Mouse (Mus musculus): Measurements from ENCODE around the gene Khsrp. TPM values are rescaled to one million over a fixed set of nuclear protein-coding genes. Genes with fewer than 3 reads are reported as not detected.

Gene Khsrp
- total RNA-seq, 4 experiments from 2014 or later: 105 to 118 (median 111) TPM

DNA sequence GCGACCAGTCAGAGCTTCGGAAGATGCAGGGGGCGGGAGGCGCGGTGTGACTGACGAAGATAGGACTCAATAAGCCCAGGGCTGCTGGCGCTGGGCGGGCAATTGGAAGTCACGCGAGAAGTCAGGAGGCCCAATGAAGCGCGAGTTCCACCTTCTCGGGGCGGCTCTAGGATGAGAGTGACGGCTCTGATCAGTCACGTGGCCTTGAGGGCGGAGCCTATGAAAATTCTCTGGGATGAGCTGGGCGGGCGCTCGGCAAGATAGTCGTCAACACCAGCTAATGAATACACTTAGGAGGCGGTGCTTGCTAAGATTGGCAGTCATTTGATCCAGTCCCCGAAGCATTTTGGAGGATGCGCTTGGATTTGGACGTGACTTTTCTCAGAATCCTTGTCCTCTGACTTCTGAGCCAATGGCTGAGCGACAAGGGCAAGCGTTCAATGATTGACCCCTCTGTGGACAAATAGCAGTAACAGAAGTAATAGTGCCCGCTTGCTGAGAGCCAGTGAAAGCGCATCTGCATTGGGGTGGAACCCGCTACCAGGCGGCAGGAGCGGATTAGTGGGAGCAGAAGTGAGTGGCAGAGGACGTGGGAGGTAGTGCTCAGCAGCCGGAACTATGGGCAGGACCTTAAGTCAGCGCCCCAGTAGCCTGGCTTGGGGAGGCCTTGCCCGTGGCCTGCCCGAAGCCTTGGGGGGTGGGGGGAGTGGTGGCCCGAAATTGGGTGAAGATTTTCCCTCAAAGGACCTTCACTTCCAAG, 519 bp upstream of the Khsrp start:
- DNase-seq (ENCODE audit: low spot score in 2 of 2): peak; percentile 100

DNA sequence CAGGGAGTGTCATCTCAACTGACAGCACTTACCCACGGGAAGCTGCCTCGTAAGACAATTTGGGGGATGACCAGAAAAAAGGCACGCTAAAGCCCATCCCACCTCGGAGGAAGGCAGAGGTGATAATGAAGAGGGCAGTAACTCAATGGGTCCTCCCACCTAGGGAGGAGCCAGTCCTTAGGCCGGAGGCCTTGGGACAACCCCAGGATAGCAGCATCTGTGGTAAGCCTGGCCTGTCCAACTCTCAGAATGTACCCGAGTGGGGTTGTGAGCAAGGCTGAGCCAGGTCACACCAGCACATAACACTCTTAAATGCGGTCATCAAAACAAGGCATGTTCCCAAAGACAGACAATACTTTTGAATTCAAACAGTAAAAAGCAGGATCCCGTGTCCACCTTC, 1.6 kb downstream of the Khsrp start:
- DNase-seq (ENCODE audit: low spot score in 2 of 2): no peak

DNA sequence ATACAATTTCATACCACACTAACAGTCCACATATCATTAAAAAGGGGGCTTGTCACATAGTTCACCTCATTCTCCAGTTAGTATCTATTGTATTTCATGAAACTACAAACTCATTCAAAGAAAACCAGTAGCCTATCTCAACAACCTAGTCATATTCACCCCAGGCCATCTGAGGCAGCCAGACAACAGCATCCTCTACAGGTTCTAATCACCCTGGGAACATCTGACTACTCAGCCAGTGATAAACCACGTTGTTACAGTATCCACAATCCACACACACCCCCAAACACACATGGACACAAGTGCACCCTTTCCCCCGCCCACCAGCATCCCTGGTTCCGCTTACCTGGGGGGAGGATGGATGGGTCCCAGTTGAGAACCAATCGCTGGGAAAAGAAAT, 3.9 kb downstream of the Khsrp start:
- DNase-seq (ENCODE audit: low spot score in 2 of 2): no peak

DNA sequence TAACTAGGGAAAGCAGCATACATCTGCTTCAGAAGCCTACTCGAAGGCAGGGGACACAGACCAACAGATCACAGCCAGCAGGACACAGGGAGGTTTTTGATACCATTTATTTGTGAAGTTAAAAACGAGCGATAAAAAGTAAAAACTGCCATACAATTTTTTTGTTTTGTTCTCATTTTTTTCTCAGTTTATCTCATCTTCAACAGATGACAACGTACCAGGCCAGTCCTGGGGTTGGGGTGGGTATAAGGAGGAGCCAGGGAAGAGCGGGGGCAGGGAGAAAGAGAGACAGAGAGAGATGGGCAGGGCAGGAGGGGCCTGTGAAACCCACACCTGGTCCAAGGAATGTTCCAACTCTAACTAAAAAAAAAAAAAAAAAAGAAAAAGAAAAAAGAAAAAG, 10.4 kb downstream of the Khsrp start:
- DNase-seq (ENCODE audit: low spot score in 2 of 2): no peak

DNA sequence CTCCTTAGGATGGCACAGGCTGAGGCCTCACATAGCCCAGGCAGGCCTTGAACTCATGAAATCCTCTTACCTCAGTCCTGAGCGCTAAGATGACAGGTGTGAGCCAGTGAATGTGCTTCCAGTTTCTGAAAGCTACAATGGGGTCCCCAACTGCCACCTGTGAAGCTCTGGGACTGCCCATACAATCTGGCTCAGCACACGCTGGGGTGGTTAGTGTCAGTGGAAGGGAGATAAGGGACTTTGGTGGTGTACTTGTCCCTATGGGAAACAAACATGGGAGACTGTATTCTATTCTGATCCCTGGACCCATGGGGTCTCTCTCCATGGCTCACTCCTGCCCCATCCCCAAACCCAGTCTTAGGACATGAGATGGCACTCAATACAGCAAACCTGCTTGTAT, 11.6 kb downstream of the Khsrp start:
- DNase-seq (ENCODE audit: low spot score in 2 of 2): no peak

DNA sequence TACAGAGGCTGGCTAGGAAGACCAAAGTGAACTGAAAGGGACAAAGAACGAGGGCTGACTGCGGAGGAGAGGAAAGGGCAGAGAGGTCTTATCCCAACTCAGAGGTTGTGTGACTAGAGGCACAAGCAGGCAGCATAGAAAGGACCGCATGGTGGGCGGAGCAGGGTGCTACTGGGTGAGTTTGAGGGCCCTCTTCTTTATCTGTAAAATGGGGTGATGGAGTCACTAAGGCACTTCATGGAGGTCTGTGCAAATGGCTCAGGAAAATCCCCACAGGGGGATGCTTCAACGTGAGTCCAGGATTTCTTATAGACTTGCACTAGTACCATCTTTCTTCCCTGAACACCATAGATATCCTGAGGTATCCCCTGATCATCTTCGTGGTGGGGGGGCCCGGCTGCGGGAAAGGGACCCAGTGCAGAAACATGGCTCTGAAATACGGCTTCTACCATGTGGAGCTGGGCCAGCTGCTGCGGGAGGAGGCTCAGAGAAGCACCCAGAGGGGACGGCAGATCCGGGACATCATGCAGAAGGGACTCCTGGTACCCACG, 19.0 kb downstream of the Khsrp start:
- DNase-seq (ENCODE audit: low spot score in 2 of 2): no peak

DNA sequence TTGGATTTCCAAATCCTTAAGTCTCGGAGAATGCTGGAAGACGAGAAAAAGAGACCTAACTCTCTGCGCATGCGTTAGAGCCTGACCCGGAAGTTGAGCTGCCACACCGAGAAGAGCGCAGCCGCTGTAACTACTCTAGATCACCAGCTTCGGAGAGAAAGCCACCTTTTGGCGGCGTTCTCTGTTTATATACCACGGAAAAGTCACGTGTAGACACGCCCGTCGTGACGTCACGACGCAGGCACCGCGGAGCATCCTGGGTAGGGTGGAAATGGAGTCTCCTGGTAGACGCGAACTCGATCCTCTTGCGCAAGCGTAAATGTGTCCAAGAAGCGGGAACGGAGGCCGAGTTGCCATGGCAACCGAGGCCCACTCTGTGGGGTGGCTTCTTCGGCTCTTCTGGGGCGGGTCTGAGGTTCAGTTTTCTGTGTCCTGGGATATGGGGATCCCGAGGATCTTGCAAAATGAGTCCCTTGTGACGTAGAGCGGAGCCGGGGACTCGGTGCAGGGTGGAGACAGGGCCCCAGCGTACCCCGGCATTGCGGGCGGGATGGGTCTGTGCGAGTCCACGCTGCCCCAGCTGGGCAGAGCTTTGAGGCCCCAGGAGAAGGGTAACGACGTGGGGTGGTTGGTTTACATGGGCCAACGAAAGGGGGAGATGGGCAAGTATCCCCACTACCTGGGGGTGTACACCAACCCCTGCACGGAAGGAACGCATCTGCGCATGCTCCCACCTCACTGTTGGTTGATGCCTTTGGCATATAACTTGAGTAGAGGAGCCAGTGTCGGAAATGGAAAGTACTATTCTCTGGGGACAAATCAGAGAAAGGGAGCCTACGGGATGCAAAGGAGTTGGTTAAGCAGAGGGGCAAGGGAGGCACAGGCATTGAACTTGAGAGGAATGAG, 19.8 kb downstream of the Khsrp start, which contains the start of the genes Gtf2f1 and Gm17949:
Gene Gtf2f1 (minus strand): TSS at position 53 of the 906 bp plus-strand sequence.
Gene Gm17949 (plus strand): TSS at position 234 of the 906 bp plus-strand sequence.
- DNase-seq (ENCODE audit: low spot score in 2 of 2): peak; percentile 95 to 96

DNA sequence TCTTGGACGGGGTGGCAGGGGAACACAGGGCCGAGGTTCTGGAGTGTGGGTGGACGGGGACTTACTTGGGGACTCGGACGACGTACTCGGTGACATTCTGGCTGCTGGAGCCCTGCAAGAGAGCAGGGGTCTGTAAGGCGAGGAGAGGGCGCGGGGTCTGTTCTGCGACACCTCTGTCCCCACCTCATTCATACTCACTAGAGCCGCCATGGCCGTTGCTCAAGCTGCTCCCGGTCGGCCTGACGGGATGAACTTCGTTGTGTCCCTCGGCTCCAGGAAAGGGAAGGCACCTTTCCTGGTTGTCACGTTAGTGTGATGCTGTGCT, 20.4 kb downstream of the Khsrp start:
- no peak for DNase-seq (ENCODE audit: low spot score in 2 of 2)

DNA sequence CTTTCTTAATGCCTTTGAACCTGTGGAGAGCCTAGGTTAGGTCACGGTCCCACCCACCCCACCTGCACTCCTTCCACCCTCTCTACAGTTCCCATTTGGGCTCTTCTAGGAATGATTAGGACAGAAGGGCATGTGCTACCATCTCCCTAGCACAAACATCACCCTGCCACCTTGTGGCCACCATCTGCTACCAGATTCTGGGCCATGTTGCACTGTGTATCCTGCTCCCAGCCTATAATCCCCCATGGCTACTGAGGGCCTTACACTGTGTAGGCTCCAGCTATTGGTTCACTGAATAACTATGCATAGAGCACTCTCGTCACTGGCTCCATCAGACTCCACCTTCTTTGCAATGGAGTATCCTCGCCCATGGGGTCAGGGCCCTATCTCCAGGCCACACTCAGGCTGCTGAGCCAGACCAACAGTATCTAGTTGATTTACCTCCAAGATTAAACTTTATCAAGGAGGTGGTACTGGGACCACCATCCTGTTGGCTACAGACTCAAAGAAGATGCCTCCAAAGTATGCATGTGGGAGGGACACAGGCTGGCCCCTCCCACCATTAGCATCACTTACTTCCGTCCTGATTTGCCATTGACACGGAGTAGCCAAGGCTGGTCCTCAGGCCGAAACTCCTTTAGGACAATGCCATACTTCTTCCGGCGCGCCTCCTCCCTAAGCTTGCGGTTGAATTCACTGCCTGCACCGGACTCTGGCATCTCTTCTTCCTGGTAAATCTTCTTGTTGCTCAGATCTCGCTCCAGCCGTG, 24.0 kb downstream of the Khsrp start:
- DNase-seq (ENCODE audit: low spot score in 2 of 2): no peak

DNA sequence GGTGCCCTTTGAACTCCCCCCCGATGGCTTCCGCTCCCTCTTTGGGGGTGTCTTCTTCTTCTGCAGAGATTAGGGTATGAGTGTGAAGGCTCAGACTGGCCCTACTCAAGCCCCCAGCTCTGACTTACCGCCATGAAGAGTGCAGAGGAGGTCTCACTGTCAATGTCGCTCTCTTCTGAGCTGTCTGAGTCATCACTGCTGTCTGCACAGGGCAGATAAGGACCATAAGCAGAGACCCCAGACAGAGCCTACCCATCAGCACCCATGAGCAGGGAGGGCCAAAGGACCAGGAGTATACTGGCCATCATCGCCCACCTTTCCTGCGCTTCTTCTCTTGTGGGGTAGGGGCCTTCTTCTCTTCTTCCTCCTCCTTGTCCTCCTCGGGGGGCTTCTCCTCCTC, 27.3 kb downstream of the Khsrp start:
- no peak for DNase-seq (ENCODE audit: low spot score in 2 of 2)

DNA sequence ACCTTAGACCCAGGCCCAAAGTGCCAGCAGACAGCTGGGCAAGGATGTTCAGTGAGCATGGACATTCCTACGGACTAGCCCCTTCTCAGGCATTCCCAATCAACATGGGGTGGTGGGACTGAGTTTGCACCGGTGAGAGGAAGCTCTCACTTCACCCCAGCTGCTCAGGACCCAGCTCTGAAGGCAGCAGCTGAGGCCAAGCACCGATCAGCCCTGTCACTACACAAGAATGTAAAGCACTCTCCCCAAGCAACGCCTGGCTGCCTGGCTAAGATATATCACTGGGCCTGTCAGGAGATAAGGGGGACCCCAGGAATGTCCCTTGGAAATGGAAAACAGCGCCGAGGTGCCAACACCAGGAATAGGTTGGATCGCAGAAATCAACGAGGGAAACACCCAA, 30.1 kb downstream of the Khsrp start:
- no peak for DNase-seq (ENCODE audit: low spot score in 2 of 2)

DNA sequence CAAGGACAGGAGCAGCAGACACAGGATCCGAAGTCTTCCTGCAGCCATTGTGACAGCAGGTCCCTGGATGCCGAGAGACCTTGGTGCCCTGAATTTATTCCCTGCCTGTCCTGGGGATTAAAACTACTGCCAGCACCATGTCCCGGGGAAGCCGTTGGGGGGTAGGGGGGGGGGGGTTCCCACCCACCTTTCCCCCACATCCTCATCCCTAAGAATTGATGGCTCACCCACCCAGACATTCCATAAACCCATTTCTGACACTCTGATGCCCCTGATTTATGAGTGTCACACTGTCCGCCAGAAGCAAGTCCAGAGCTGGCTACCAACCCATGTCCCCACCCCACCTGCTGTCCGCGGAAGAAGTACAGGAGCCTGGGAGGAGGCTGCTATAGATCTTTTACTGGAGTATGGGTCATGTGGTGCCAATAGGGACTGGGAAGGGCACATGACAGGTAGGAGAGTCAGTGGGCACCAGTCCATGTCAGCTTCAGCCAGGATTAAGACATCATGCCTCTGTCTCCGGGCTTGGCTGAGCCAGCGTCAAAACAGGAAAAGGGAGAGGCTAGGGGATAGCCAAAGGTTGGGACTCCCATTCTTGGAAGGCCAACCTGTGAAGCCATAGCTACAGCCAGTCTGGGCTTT, 31.2 kb downstream of the Khsrp start, which contains the start of gene Pspn:
Gene Pspn (minus strand): TSS at position 51 of the 642 bp plus-strand sequence.
- no peak for DNase-seq (ENCODE audit: low spot score in 2 of 2)

DNA sequence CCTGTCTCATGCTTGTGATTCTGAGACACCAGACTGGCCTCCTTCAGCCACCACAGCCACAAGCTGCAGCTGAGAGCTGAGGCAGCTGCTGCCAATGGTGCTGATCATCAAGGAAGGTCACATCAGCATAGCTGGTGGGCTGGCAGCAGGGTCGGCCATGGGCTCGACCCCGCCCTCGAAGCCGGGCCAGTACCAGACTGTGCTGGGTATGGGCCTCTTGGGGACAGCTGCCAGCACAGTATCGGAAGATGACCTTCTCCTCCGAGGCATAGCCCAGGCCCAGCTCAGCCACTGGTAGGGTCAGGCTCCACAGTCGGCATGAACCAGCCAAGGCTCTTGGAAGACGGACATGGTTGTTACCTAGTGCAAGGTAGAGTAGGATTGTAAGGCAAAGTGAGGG, 31.9 kb downstream of the Khsrp start:
- no peak for DNase-seq (ENCODE audit: low spot score in 2 of 2)

DNA sequence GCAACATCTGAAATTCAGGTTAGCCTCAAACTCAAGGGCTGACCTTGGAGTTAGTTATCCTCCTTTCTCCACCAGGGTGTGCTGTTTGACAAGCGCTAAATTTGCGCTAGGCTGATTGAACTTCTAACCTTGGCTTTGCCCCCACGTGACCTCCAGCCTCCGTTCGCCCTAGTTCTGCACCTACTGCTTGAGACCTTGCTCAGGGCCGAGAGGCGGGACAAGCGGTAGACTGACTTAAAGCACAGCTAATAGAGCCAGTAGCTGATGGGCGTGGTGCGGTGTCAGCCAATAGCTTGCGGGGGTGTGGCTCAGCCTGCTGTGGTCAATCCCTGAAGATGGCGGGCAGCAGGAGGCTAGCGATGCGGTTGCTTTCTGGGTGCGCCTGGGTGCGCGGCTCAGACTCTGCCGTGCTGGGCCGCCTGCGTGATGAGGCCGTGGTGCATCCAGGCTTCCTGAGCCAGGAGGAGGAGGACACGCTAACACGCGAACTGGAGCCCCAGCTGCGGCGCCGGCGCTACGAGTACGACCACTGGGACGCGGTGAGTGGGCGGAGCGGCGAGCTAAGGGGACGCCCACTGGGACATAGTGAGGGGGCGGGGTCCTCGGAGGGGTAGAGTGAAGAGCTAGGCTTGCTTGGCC, 34.2 kb downstream of the Khsrp start, which contains the start of gene Alkbh7:
Gene Alkbh7 (plus strand): TSS at position 311 of the 639 bp plus-strand sequence.
- DNase-seq (ENCODE audit: low spot score in 2 of 2): peak; percentile 95 to 96

DNA sequence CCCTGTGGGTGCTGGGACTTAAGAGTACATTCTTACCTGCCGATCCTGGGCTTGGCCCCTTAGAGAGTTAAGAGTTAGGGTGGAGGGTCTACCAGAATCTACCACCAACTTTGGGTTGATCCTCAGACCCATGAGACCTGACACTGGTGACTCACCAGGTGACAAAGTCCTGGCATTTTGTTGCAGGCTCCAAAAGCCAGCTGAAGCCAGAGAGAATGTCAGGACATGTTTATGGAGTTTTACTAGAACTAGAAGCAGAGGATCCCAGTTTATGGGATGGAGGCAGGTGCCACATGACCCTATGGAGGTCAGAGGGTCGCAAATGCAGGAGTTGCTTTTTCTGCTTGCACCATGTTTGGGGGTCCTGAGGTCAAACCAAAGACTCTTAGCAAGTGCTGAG, 34.8 kb downstream of the Khsrp start:
- no peak for DNase-seq (ENCODE audit: low spot score in 2 of 2)

DNA sequence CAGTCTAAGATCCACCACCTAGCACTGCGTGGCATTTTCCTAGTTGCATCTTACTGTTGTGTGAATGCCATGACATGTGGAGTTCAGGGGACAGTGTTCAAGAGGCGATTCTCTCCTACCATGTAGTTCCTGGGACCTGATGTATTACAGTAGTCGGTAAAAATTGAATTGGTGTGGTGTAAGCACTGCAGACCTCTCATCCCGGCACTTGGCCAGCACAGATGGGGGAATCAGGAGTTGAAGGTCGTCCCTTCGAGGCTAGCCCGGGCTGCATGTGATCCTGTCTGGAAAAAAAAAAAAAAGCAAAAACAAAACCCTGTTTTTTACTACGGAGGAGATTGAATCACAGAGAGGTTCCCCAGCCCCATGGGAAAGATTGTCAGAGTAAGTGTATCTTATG, 36.3 kb downstream of the Khsrp start:
- no peak for DNase-seq (ENCODE audit: low spot score in 2 of 2)

DNA sequence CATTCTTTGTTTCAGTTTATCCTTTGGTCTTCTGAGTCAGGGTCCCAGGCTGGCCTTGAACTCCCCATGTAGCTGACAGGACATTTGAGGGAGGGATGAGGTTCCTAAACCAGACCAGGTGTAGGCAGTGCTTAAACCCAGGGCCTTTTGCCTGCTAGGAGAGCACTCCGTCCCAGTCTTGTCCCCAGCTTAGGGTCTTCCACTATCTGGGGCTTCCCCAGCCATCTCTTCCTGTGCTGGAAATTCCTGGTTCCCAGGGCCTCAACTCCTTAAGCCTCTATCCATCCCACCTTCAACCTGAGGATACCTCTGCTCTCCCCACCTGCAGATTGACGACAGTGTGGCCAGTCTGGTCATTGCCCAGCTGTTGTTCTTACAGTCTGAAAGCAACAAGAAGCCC, 40.4 kb downstream of the Khsrp start:
- no peak for DNase-seq (ENCODE audit: low spot score in 2 of 2)

DNA sequence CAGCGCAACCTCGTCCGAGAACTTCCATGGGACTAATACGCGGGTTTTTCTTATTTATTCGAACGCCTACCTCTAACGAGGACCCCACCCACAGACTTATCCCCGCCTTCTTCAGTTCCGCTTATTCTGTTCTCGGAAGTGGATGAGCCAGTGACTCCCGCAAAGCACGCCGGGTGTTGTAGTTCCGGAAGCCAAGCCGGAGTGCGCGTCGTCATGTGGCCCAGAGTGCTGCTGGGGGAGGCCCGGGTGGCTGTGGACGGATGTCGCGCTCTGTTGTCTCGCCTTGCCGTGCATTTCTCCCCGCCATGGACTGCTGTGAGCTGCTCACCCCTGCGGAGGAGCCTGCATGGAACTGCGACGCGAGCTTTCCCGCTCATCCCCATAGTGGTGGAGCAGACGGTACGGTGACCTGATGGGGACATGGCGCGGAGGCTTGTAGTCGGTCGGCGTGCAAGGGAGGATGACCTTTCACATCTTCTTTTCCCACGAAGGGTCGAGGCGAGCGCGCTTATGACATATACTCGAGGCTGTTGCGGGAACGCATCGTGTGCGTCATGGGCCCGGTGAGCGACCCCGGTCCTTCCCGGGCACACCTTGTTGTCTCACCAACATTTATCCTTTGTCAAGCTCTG, 41.1 kb downstream of the Khsrp start, which contains the start of gene Clpp:
Gene Clpp (plus strand): TSS at position 191 of the 632 bp plus-strand sequence.
- DNase-seq (ENCODE audit: low spot score in 2 of 2): peak; percentile 94 to 95

DNA sequence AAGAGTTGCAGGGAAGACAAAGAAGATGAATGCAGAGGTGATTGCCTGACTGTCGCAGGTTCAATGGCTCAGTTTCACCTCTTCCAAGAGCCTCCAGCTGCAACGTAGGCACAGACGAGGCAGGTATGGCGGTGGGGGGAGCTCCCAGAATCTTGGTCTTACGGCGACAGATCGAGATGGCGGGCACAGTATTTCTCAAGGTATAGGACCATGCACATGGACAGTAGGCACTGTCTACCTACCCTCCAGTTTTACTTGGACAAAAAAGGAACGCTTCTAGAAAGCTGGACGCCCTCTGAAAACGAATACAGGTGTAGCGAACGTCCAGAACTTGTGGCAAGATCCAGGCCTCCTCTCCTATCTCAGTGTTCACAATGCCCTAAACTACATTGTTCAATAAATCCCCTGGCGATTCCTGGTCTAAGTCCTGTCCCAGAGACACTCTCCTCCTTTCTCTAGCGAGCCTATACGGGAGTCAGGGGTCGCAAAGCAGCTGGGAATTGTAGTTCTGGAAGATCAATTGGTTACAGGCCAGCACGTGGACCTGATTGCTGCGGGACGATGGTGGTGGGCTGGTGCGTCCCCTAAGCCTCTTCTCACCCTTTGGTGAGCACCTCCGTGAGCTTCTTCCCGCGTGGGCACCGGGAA, 41.7 kb downstream of the Khsrp start:
- no peak for DNase-seq (ENCODE audit: low spot score in 2 of 2)
